In genomic region chr19:19218700-19219099, GRCm38 (mm10) we compare ENCODE assay signal across 23 mouse cellular contexts.
DNase-seq lines count a peak whose midpoint lies in the region; ATAC-seq and TF ChIP-seq lines count a peak whose summit lies in the region.
"Had no signal": no experiment of that assay in that cellular context is flagged by ENCODE, and none has a peak within 500 bp of the region (broad histone marks: within the 10 kb centered on the region; RNA-seq: fewer than 3 reads in every experiment).

No protein-coding gene starts in this region.

- peak overlapping the region; percentile 70; the same call in 1 of the 2 replicates for H3K27ac ChIP-seq in heart, embryonic 10.5 days
- H3K27ac ChIP-seq in heart, embryonic 14.5 days (replicated peaks in 1 of 2; ENCODE audit: control insufficient read depth in 1 of 2, insufficient read depth in 1 of 2, low read depth in 2 of 2, low read length in 2 of 2): peak overlapping the region in 1 of 2 experiments; percentile 73; a peak in 2 of 4 replicates
- peak overlapping the region; percentile 67 for H3K27ac ChIP-seq in heart, postnatal 0 days (ENCODE audit: low read depth)
- H3K27ac ChIP-seq: embryonic facial prominence, embryonic 13.5 days; forebrain, embryonic 12.5 days; hindbrain, embryonic 10.5 days; hindbrain, embryonic 14.5 days; kidney, postnatal 0 days had no signal

- WGBS in heart, embryonic 10.5 days: 49% methylated on average over 3 of the region's 3 CpGs
- WGBS in heart, embryonic 14.5 days: 37% methylated on average over 3 of the region's 3 CpGs
- 34% methylated on average over 3 of the region's 3 CpGs for WGBS in heart, postnatal 0 days

- H3K9me3 ChIP-seq in heart, embryonic 10.5 days: no peaks in the 10 kb centered on the region
- H3K9me3 ChIP-seq in heart, embryonic 14.5 days (ENCODE audit: control insufficient read depth, low read length): no peaks in the 10 kb centered on the region
- H3K9me3 ChIP-seq in heart, postnatal 0 days (replicated peaks; ENCODE audit: control insufficient read depth, low read length): no peaks in the 10 kb centered on the region
- H3K9me3 ChIP-seq: embryonic facial prominence, embryonic 13.5 days; forebrain, embryonic 12.5 days; hindbrain, embryonic 10.5 days had no signal

- H3K36me3 ChIP-seq in heart, embryonic 10.5 days: no peaks in the 10 kb centered on the region
- H3K36me3 ChIP-seq in heart, embryonic 14.5 days (ENCODE audit: control insufficient read depth, insufficient read depth, low read length): no peaks in the 10 kb centered on the region
- no peaks in the 10 kb centered on the region for H3K36me3 ChIP-seq in heart, postnatal 0 days (replicated peaks; ENCODE audit: control insufficient read depth, insufficient read depth, low read length)
- H3K36me3 ChIP-seq: embryonic facial prominence, embryonic 13.5 days; forebrain, embryonic 12.5 days; hindbrain, embryonic 10.5 days had no signal

- no peak for TF ChIP-seq CTCF in heart, postnatal 0 days (IDR thresholded peaks at IDR 0.05; ENCODE audit: low read depth)

- peaks cover 5% of the 10 kb centered on the region; the same call in 1 of the 2 replicates for H3K4me1 ChIP-seq in heart, embryonic 10.5 days
- H3K4me1 ChIP-seq in heart, embryonic 14.5 days (ENCODE audit: control insufficient read depth in 2 of 2, insufficient read depth in 2 of 2, low read length in 2 of 2): peaks cover 0 to 12% of the 10 kb centered on the region in 2 experiments; a peak in 2 of 4 replicates
- peaks cover 8% of the 10 kb centered on the region; the same call in 1 of the 2 replicates for H3K4me1 ChIP-seq in heart, postnatal 0 days (ENCODE audit: control insufficient read depth, insufficient read depth)
- H3K4me1 ChIP-seq: embryonic facial prominence, embryonic 13.5 days; forebrain, embryonic 12.5 days; hindbrain, embryonic 10.5 days had no signal

- H3K4me3 ChIP-seq in heart, embryonic 10.5 days: no peak overlapping the region
- no peak overlapping the region for H3K4me3 ChIP-seq in heart, embryonic 14.5 days (ENCODE audit: control insufficient read depth in 1 of 2, insufficient read depth in 1 of 2, low read depth in 1 of 2, low read length in 2 of 2)
- H3K4me3 ChIP-seq in heart, postnatal 0 days (ENCODE audit: low read depth, low read length): no peak overlapping the region
- H3K4me3 ChIP-seq: embryonic facial prominence, embryonic 13.5 days; forebrain, embryonic 12.5 days; hindbrain, embryonic 10.5 days had no signal

- DNase-seq in heart, adult 18-20 months: peak; percentile 8 to 10
- DNase-seq in heart, postnatal 10 days: no peak
- no peak for DNase-seq in heart, embryonic 10.5 days (ENCODE audit: low spot score)
- DNase-seq in heart, postnatal 36 days: no peak
- peak; percentile 65 for DNase-seq in heart, postnatal 0 days (ENCODE audit: low spot score)
- DNase-seq in layer of hippocampus, postnatal 36 days: no peak
- no peak for DNase-seq in right cerebral cortex, adult 18-20 months
- DNase-seq: adrenal gland, postnatal 14 days; cerebellum, adult 18-20 months; cerebellum, adult 9-11 months; cerebellum, postnatal 36 days; kidney, adult 2 months had no signal

- intact Hi-C loops in heart, postnatal 10 days (cut with DNase I): no loop called here
- intact Hi-C loops in heart, postnatal 36 days (cut with DNase I): no loop called here

- peak; percentile 71; the same call in 1 of the 2 replicates for ATAC-seq in heart, embryonic 14.5 days (ENCODE audit: insufficient number of reproducible peaks, insufficient read depth, low FRiP score, low read depth)
- peak; percentile 83 for ATAC-seq in heart, postnatal 0 days (ENCODE audit: insufficient read depth, low read depth)
- ATAC-seq: activated CD4-positive, CD25-positive, alpha-beta regulatory T cell, adult 4 months; forebrain, embryonic 16.5 days; intestine, embryonic 16.5 days; Patski had no signal

- no peaks in the 10 kb centered on the region for H3K27me3 ChIP-seq in heart, embryonic 10.5 days (ENCODE audit: insufficient read depth, poor library complexity, severe bottlenecking)
- H3K27me3 ChIP-seq in heart, embryonic 14.5 days (ENCODE audit: control insufficient read depth, insufficient read depth, low read length): no peaks in the 10 kb centered on the region
- no peaks in the 10 kb centered on the region for H3K27me3 ChIP-seq in heart, postnatal 0 days (ENCODE audit: control insufficient read depth, insufficient read depth, low read length)
- H3K27me3 ChIP-seq: CH12.LX; embryonic facial prominence, embryonic 13.5 days; forebrain, embryonic 12.5 days had no signal

- H3K9ac ChIP-seq in heart, embryonic 14.5 days (ENCODE audit: low read length): no peak overlapping the region
- H3K9ac ChIP-seq in heart, postnatal 0 days (replicated peaks; ENCODE audit: low read depth, low read length): no peak overlapping the region
- H3K9ac ChIP-seq: embryonic facial prominence, embryonic 13.5 days; forebrain, embryonic 12.5 days; hindbrain, embryonic 14.5 days had no signal

- H3K4me2 ChIP-seq in heart, embryonic 14.5 days (ENCODE audit: low read length): peak overlapping the region; percentile 7; the same call in 1 of the 2 replicates
- H3K4me2 ChIP-seq in heart, postnatal 0 days (ENCODE audit: low read depth, low read length): no peak overlapping the region
- H3K4me2 ChIP-seq: embryonic facial prominence, embryonic 13.5 days; forebrain, embryonic 12.5 days; hindbrain, embryonic 14.5 days had no signal

- TF ChIP-seq EP300 in heart, postnatal 0 days (IDR thresholded peaks at IDR 0.05; ENCODE audit: low read depth): no peak

Comparison
In these comparisons a context has a peak if more than half of its experiments do, and no peak if none do; other contexts are left out.
1. DNase-seq: peak in heart, adult 18-20 months (2 of 2) and heart, postnatal 0 days (single experiment); none in heart, postnatal 10 days (0 of 2), heart, embryonic 10.5 days (single experiment), heart, postnatal 36 days (0 of 2), layer of hippocampus, postnatal 36 days (0 of 2) and right cerebral cortex, adult 18-20 months (single experiment).